Mouse (Mus musculus) heart, adult 2 months (tissue): Measurements from ENCODE around the gene Lrrc25.

Experiments used
- CTCF ChIP-seq: fragments of 200-600 bp; IDR thresholded peaks from 2 replicates; pipeline ENCODE4 v1.8.1; 2022; ENCODE audit warnings: antibody characterized with exemption, mild to moderate bottlenecking, moderate library complexity
- EP300 ChIP-seq: fragments of 200-500 bp; IDR thresholded peaks from 2 replicates; pipeline ENCODE4 v1.6.1; 2011; ENCODE audit warnings: low read depth, low read length, control low read depth; ENCODE audit not compliant: insufficient read depth
- POLR2A ChIP-seq: fragments of 200-500 bp; IDR thresholded peaks from 2 replicates; pipeline ENCODE4 v1.6.1; 2011; ENCODE audit warnings: mild to moderate bottlenecking, low read depth, low read length, control low read depth; ENCODE audit not compliant: insufficient read depth

DNA sequence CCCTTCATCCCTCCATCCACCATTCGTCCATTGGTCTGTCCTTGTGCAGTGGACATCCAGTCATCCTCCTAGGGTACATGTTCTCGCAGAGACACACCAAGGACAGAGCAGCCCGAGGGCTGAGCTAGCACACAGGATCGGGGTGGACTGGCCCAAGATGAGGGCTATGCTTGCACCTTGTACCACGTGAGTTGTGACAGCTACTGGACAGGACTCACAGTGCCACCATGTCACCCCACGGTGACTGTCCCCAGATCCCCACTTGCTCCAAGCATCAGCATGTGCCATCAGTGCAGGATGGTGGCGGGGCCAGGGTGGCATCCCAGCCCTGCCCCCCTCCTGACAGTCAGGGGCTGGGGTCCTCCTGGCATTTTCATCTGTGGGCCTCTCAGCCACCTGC, 11.4 kb upstream of the Lrrc25 start:
- TF ChIP-seq POLR2A (no peak), CTCF (no peak), EP300 (no peak)
